Mouse (Mus musculus) urinary bladder, adult 2 months (tissue): Measurements from ENCODE around the gene Fggy. TPM values are rescaled to one million over a fixed set of nuclear protein-coding genes. Genes with fewer than 3 reads are reported as not detected.

Experiments
- DNase-seq: peaks from one replicate; pipeline ENCODE4 v3.0.0; 2022; ENCODE audit warnings: low spot score
- polyA plus RNA-seq: library from polyadenylated mRNA; depleted of rRNA; stranded (reverse); fragments of >200 nt; gene quantifications from 2 replicates; pipeline ENCODE4 v1.2.3, GENCODE M21; 2012

Gene Fggy
- polyA plus RNA-seq, 1 experiment: 9.1 TPM

GRCm38 (mm10) chr4:95664327-95664726 is 107.0 kb downstream of the Fggy start:
- DNase-seq: no peak

- no peak for DNase-seq
These were observed 109.1 kb downstream of the Fggy start for GRCm38 (mm10) chr4:95666284-95666889.

GRCm38 (mm10) chr4:95666896-95667295 is 109.6 kb downstream of the Fggy start:
- DNase-seq: no peak

GRCm38 (mm10) chr4:95667595-95667994 is 110.3 kb downstream of the Fggy start:
- no peak for DNase-seq

- DNase-seq: no peak
These were observed 111.2 kb downstream of the Fggy start for GRCm38 (mm10) chr4:95668543-95668942.

GRCm38 (mm10) chr4:95669336-95669735 is 112.0 kb downstream of the Fggy start:
- DNase-seq: no peak

- no peak for DNase-seq
These were observed 113.3 kb downstream of the Fggy start for GRCm38 (mm10) chr4:95670559-95670958.

GRCm38 (mm10) chr4:95672039-95672438 is 114.7 kb downstream of the Fggy start:
- no peak for DNase-seq

- no peak for DNase-seq
These were observed 119.1 kb downstream of the Fggy start for GRCm38 (mm10) chr4:95676390-95676789.

GRCm38 (mm10) chr4:95680756-95681449 is 123.6 kb downstream of the Fggy start:
- DNase-seq: no peak

- DNase-seq: no peak
These were observed 127.3 kb downstream of the Fggy start for GRCm38 (mm10) chr4:95684522-95685080.

- DNase-seq: no peak
These were observed 129.5 kb downstream of the Fggy start for GRCm38 (mm10) chr4:95686775-95687174.

- no peak for DNase-seq
These were observed 130.0 kb downstream of the Fggy start for GRCm38 (mm10) chr4:95687350-95687749.

GRCm38 (mm10) chr4:95688159-95688558 is 130.9 kb downstream of the Fggy start:
- no peak for DNase-seq

- DNase-seq: no peak
These were observed 143.1 kb downstream of the Fggy start for GRCm38 (mm10) chr4:95700366-95700765.

GRCm38 (mm10) chr4:95707941-95708897 is 150.9 kb downstream of the Fggy start:
- DNase-seq: no peak

GRCm38 (mm10) chr4:95709750-95710149 is 152.4 kb downstream of the Fggy start:
- DNase-seq: no peak

- no peak for DNase-seq
These were observed 155.5 kb downstream of the Fggy start for GRCm38 (mm10) chr4:95712802-95713201.

GRCm38 (mm10) chr4:95713271-95713670 is 156.0 kb downstream of the Fggy start:
- no peak for DNase-seq

- no peak for DNase-seq
These were observed 158.8 kb downstream of the Fggy start for GRCm38 (mm10) chr4:95716137-95716536.

GRCm38 (mm10) chr4:95723615-95724014 is 166.3 kb downstream of the Fggy start:
- DNase-seq: no peak

GRCm38 (mm10) chr4:95726361-95726760 is 169.1 kb downstream of the Fggy start:
- no peak for DNase-seq
